Mouse (Mus musculus): ENCODE data around the gene Ldhb. TPM values are rescaled to one million over a fixed set of nuclear protein-coding genes. Genes with fewer than 3 reads are reported as not detected.

Gene Ldhb
- total and polyA plus RNA-seq, 3 experiments: 0.25 to 0.59 TPM; not detected in 1

GRCm38 (mm10) chr6:142459017-142459678 is 48.6 kb downstream of the Ldhb start:
- Histone ChIP-seq H3K9me3 (replicated peaks; ENCODE audit: low read length) (peaks cover 2% of the 10 kb centered on the region), H3K4me2 (ENCODE audit: insufficient read depth, low read depth, poor library complexity, severe bottlenecking) (no peak overlapping the region), H3K27me3 (replicated peaks) (no peaks in the 10 kb centered on the region), H3K27ac (ENCODE audit: insufficient read depth, low read depth) (no peak overlapping the region), H3K36me3 (replicated peaks in 1 of 2; ENCODE audit: control insufficient read depth in 1 of 2, insufficient read depth in 1 of 2, low read length in 1 of 2) (no peaks in the 10 kb centered on the region), H3K9ac (ENCODE audit: insufficient read depth, low read depth) (no peak overlapping the region), H3K79me2 (replicated peaks; ENCODE audit: control insufficient read depth, extremely low read depth, insufficient read depth, poor library complexity, severe bottlenecking) (no peaks in the 10 kb centered on the region), H3K4me3 (replicated peaks in 1 of 3; ENCODE audit: low read depth in 2 of 3, low read length in 2 of 3, poor library complexity in 1 of 3) (no peak overlapping the region), H3K4me1 (ENCODE audit: control insufficient read depth in 1 of 2, insufficient read depth in 2 of 2) (peaks cover 0 to 4% of the 10 kb centered on the region in 2 experiments; a peak in 1 of 4 replicates)
- in situ Hi-C loops (cut with MboI; ENCODE audit: low pct_ligation_motif_present, low pct_unique_long_range_greater_than_20kb, low sequenced_read_pairs) (no loop called here), dilution Hi-C loops (cut with MboI; ENCODE audit: extremely low pct_ligation_motif_present, extremely low pct_unique_long_range_greater_than_20kb, low sequenced_read_pairs) (no loop called here)
- TF ChIP-seq MAFK (IDR thresholded peaks at IDR 0.05; ENCODE audit: insufficient replicate concordance, low read length) (no peak), MAX (IDR thresholded peaks at IDR 0.05; ENCODE audit: low read length) (no peak), CTCF (conservative IDR thresholded peaks at IDR 0.05 in 1 of 2, IDR thresholded peaks at IDR 0.05 in 1 of 2; ENCODE audit: low read depth in 2 of 2, low read length in 2 of 2) (no peak), ZC3H11A (IDR thresholded peaks at IDR 0.05; ENCODE audit: low read depth, low read length) (no peak)
- no peak for DNase-seq (ENCODE audit: extremely low read depth)

DNA sequence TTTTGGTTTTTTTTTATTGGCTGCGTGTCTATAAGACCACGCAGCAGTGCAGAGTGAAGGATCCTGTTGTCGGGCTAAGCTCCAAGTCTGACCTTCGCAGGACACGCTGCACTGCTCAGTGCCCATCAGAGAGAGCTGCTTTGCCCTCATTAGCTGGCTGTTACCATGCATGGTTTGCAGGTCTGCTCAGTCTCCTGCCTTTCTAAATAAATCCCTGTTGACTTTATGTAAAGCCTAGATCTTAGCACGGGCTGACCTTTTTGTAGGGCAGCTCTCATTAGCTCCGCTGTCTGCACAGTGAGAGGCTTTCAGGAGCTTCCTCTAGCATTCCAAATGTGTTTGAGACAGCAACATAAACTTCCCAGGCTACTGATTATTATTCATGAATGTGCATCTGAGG is 49.7 kb downstream of the Ldhb start:
- dilution Hi-C loops (cut with MboI; ENCODE audit: extremely low pct_ligation_motif_present, extremely low pct_unique_long_range_greater_than_20kb, low sequenced_read_pairs): no loop called here

GRCm38 (mm10) chr6:142455314-142455996 is 52.3 kb downstream of the Ldhb start:
- Histone ChIP-seq H3K4me3 (replicated peaks in 1 of 3; ENCODE audit: low read depth in 2 of 3, low read length in 2 of 3, poor library complexity in 1 of 3) (no peak overlapping the region), H3K9me3 (replicated peaks; ENCODE audit: low read length) (no peaks in the 10 kb centered on the region), H3K27me3 (replicated peaks) (no peaks in the 10 kb centered on the region), H3K79me2 (replicated peaks; ENCODE audit: control insufficient read depth, extremely low read depth, insufficient read depth, poor library complexity, severe bottlenecking) (no peaks in the 10 kb centered on the region), H3K4me1 (ENCODE audit: control insufficient read depth in 1 of 2, insufficient read depth in 2 of 2) (peaks cover 0 to 7% of the 10 kb centered on the region in 2 experiments; a peak in 1 of 4 replicates), H3K4me2 (ENCODE audit: insufficient read depth, low read depth, poor library complexity, severe bottlenecking) (no peak overlapping the region), H3K27ac (ENCODE audit: insufficient read depth, low read depth) (no peak overlapping the region), H3K9ac (ENCODE audit: insufficient read depth, low read depth) (no peak overlapping the region), H3K36me3 (replicated peaks in 1 of 2; ENCODE audit: control insufficient read depth in 1 of 2, insufficient read depth in 1 of 2, low read length in 1 of 2) (no peaks in the 10 kb centered on the region)
- TF ChIP-seq ZC3H11A (IDR thresholded peaks at IDR 0.05; ENCODE audit: low read depth, low read length) (no peak), GABPA (IDR thresholded peaks at IDR 0.05; ENCODE audit: insufficient replicate concordance, low read depth, low read length) (no peak), NRF1 (IDR thresholded peaks at IDR 0.05; ENCODE audit: low read depth, low read length) (no peak), USF2 (conservative IDR thresholded peaks at IDR 0.05; ENCODE audit: low read depth, low read length) (no peak), E2F4 (IDR thresholded peaks at IDR 0.05; ENCODE audit: insufficient replicate concordance, low read depth, low read length) (no peak), UBTF (IDR thresholded peaks at IDR 0.05; ENCODE audit: low read depth, low read length) (no peak), CHD1 (IDR thresholded peaks at IDR 0.05; ENCODE audit: low read depth, low read length) (no peak), MXI1 (IDR thresholded peaks at IDR 0.05; ENCODE audit: low read depth, low read length) (no peak), PAX5 (IDR thresholded peaks at IDR 0.05; ENCODE audit: low read length) (no peak), NELFE (IDR thresholded peaks at IDR 0.05; ENCODE audit: low read depth, low read length) (no peak), SIN3A (IDR thresholded peaks at IDR 0.05; ENCODE audit: low read length) (no peak)
- DNase-seq (ENCODE audit: extremely low read depth): peak; percentile 25
- dilution Hi-C loops (cut with MboI; ENCODE audit: extremely low pct_ligation_motif_present, extremely low pct_unique_long_range_greater_than_20kb, low sequenced_read_pairs): no loop called here
- in situ Hi-C loops (cut with MboI; ENCODE audit: low pct_ligation_motif_present, low pct_unique_long_range_greater_than_20kb, low sequenced_read_pairs): no loop called here

More for the DNA sequence above, 49.7 kb downstream of the Ldhb start:
- Histone ChIP-seq H3K4me1 (ENCODE audit: control insufficient read depth in 1 of 2, insufficient read depth in 2 of 2) (peaks cover 0 to 7% of the 10 kb centered on the region in 2 experiments; a peak in 1 of 4 replicates), H3K4me2 (ENCODE audit: insufficient read depth, low read depth, poor library complexity, severe bottlenecking) (no peak overlapping the region), H3K4me3 (replicated peaks in 1 of 3; ENCODE audit: low read depth in 2 of 3, low read length in 2 of 3, poor library complexity in 1 of 3) (no peak overlapping the region), H3K9ac (ENCODE audit: insufficient read depth, low read depth) (no peak overlapping the region), H3K9me3 (replicated peaks; ENCODE audit: low read length) (peaks cover 2% of the 10 kb centered on the region), H3K79me2 (replicated peaks; ENCODE audit: control insufficient read depth, extremely low read depth, insufficient read depth, poor library complexity, severe bottlenecking) (no peaks in the 10 kb centered on the region), H3K27me3 (replicated peaks) (no peaks in the 10 kb centered on the region), H3K27ac (ENCODE audit: insufficient read depth, low read depth) (no peak overlapping the region), H3K36me3 (replicated peaks in 1 of 2; ENCODE audit: control insufficient read depth in 1 of 2, insufficient read depth in 1 of 2, low read length in 1 of 2) (no peaks in the 10 kb centered on the region)
- no peak for DNase-seq (ENCODE audit: extremely low read depth)
- in situ Hi-C loops (cut with MboI; ENCODE audit: low pct_ligation_motif_present, low pct_unique_long_range_greater_than_20kb, low sequenced_read_pairs): no loop called here
- TF ChIP-seq ZNF384 (IDR thresholded peaks at IDR 0.05; ENCODE audit: low read depth, low read length) (no peak), IRF4 (IDR thresholded peaks at IDR 0.05; ENCODE audit: low read depth, low read length) (no peak), NRF1 (IDR thresholded peaks at IDR 0.05; ENCODE audit: low read depth, low read length) (no peak), MAZ (IDR thresholded peaks at IDR 0.05; ENCODE audit: low read depth, low read length) (no peak), ZMIZ1 (IDR thresholded peaks at IDR 0.05; ENCODE audit: low read depth, low read length) (no peak), MAFK (IDR thresholded peaks at IDR 0.05; ENCODE audit: insufficient replicate concordance, low read length) (no peak), UBTF (IDR thresholded peaks at IDR 0.05; ENCODE audit: low read depth, low read length) (no peak), CHD2 (IDR thresholded peaks at IDR 0.05; ENCODE audit: low read length) (no peak), KAT2A (IDR thresholded peaks at IDR 0.05; ENCODE audit: insufficient replicate concordance, low read length) (no peak), MEF2A (IDR thresholded peaks at IDR 0.05; ENCODE audit: borderline replicate concordance, low read depth, low read length) (no peak), CTCF (conservative IDR thresholded peaks at IDR 0.05 in 1 of 2, IDR thresholded peaks at IDR 0.05 in 1 of 2; ENCODE audit: low read depth in 2 of 2, low read length in 2 of 2) (no peak), SIN3A (IDR thresholded peaks at IDR 0.05; ENCODE audit: low read length) (no peak), POLR2A (IDR thresholded peaks at IDR 0.05; ENCODE audit: low read depth, low read length) (no peak), ETS1 (conservative IDR thresholded peaks at IDR 0.05; ENCODE audit: low read depth, low read length) (no peak), TBP (conservative IDR thresholded peaks at IDR 0.05; ENCODE audit: low read depth, low read length) (no peak), JUND (conservative IDR thresholded peaks at IDR 0.05; ENCODE audit: low read depth, low read length) (no peak)
